Mouse (Mus musculus) midbrain, embryonic 13.5 days (tissue): ENCODE measurements around the gene Rpl26. TPM values are rescaled to one million over a fixed set of nuclear protein-coding genes. Genes with fewer than 3 reads are reported as not detected.

Experiments used
- ATAC-seq: fragments of 200-750 bp; cut with Nextera tagmentation; 2 replicates; pipeline ENCODE4 v1.8.0; 2017; ENCODE audit warnings: mild to moderate bottlenecking, moderate TSS enrichment, moderate library complexity
- H3K27ac ChIP-seq: fragments of 300-500 bp; sonication (generic); 2 replicates; pipeline ENCODE4 v1.5.1; 2015; ENCODE audit warnings: inconsistent platforms, mild to moderate bottlenecking, moderate library complexity
- H3K27me3 ChIP-seq: fragments of 300-500 bp; sonication (generic); 2 replicates; pipeline ENCODE4 v1.6.1; 2015; ENCODE audit warnings: mild to moderate bottlenecking, inconsistent platforms
- H3K36me3 ChIP-seq: fragments of 300-500 bp; sonication (generic); 2 replicates; pipeline ENCODE4 v1.6.1; 2015; ENCODE audit warnings: mild to moderate bottlenecking, inconsistent platforms
- H3K4me1 ChIP-seq: fragments of 300-500 bp; sonication (generic); replicated peaks from 2 replicates; pipeline ENCODE4 v1.6.1; 2015; ENCODE audit warnings: inconsistent platforms
- H3K4me2 ChIP-seq: fragments of 300-500 bp; sonication (generic); replicated peaks from 2 replicates; pipeline ENCODE4 v1.6.1; 2015; ENCODE audit warnings: moderate library complexity, mild to moderate bottlenecking, inconsistent platforms
- H3K4me3 ChIP-seq: fragments of 300-500 bp; sonication (generic); replicated peaks from 2 replicates; pipeline ENCODE4 v1.5.1; 2015; ENCODE audit warnings: mild to moderate bottlenecking, inconsistent platforms
- H3K9ac ChIP-seq: fragments of 300-500 bp; sonication (generic); replicated peaks from 2 replicates; pipeline ENCODE4 v1.6.1; 2015; ENCODE audit warnings: mild to moderate bottlenecking, inconsistent platforms
- H3K9me3 ChIP-seq: fragments of 300-500 bp; sonication (generic); 2 replicates; pipeline ENCODE4 v1.6.1; 2016; ENCODE audit warnings: mild to moderate bottlenecking, inconsistent platforms
- WGBS: fragments of 180-500 bp; shearing (Covaris S2); methylation state at CpG from one replicate; pipeline ENCODE4 v1.1.7; 2015; 5-methylcytosine and 5-hydroxymethylcytosine counted together
- polyA plus RNA-seq: library from polyadenylated mRNA; unstranded; fragments of >200 nt; fragmentation: Nextera tagmentation; extraction: Ambion mirVana; gene quantifications from 2 replicates; pipeline ENCODE4 v1.2.1, GENCODE M21; 2015

Rpl26 gene
- polyA plus RNA-seq, 1 experiment from 2014 or later: 718 TPM

- 84% methylated on average over 15 of the region's 15 CpGs for WGBS
- Histone ChIP-seq H3K4me1 (no peaks in the 10 kb centered on the region), H3K36me3 (no peaks in the 10 kb centered on the region), H3K27me3 (no peaks in the 10 kb centered on the region), H3K27ac (no peak overlapping the region), H3K4me2 (no peak overlapping the region), H3K9ac (peak overlapping the region; percentile 29), H3K4me3 (no peak overlapping the region), H3K9me3 (no peaks in the 10 kb centered on the region)
- no peak for ATAC-seq
These were observed 9.1 kb upstream of the Rpl26 start for GRCm38 (mm10) chr11:68892233-68892832.

- no peak for ATAC-seq
- Histone ChIP-seq H3K27ac (no peak overlapping the region), H3K36me3 (no peaks in the 10 kb centered on the region), H3K4me2 (no peak overlapping the region), H3K9me3 (no peaks in the 10 kb centered on the region), H3K4me1 (no peaks in the 10 kb centered on the region), H3K4me3 (no peak overlapping the region), H3K9ac (no peak overlapping the region), H3K27me3 (peaks cover 2% of the 10 kb centered on the region; the same call in 1 of the 2 replicates)
- WGBS: 71% methylated on average over 12 of the region's 12 CpGs
These were observed 7.4 kb upstream of the Rpl26 start for GRCm38 (mm10) chr11:68893911-68894464.

GRCm38 (mm10) chr11:68896247-68896646, 5.1 kb upstream of the Rpl26 start:
- Histone ChIP-seq H3K4me1 (no peaks in the 10 kb centered on the region), H3K4me3 (no peak overlapping the region), H3K27ac (no peak overlapping the region), H3K36me3 (no peaks in the 10 kb centered on the region), H3K9ac (no peak overlapping the region), H3K4me2 (no peak overlapping the region), H3K27me3 (peaks cover 10% of the 10 kb centered on the region; the same call in 1 of the 2 replicates), H3K9me3 (no peaks in the 10 kb centered on the region)
- 95% methylated on average over 5 of the region's 5 CpGs for WGBS
- ATAC-seq: no peak

GRCm38 (mm10) chr11:68897120-68897519, 4.3 kb upstream of the Rpl26 start:
- H3K4me1 ChIP-seq: no peaks in the 10 kb centered on the region
- no peaks in the 10 kb centered on the region for H3K36me3 ChIP-seq
- ATAC-seq: no peak
- H3K4me3 ChIP-seq: no peak overlapping the region
- 45% methylated on average over 4 of the region's 4 CpGs for WGBS
- peaks cover 10% of the 10 kb centered on the region; the same call in 1 of the 2 replicates for H3K27me3 ChIP-seq
- H3K27ac ChIP-seq: no peak overlapping the region
- no peaks in the 10 kb centered on the region for H3K9me3 ChIP-seq
- H3K9ac ChIP-seq: no peak overlapping the region
- no peak overlapping the region for H3K4me2 ChIP-seq

DNA sequence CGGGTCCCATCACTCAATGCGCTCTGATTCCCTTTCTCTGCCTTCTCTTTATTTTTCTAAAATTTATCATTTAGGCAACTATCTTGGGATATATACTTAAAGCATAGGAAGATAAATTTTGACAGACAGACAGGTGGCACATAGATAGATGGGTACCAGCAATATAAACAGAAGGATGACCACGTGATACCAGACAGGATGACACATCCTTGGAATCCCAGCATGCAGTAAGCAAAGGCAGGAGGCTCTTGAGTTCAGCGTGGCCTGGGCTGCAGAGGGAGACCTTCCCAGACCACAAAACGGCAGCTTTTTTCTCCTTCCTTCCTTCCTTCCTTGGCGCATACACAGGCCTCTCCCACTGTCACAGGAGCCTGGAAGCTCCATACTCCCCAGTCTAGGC, 3.5 kb upstream of the Rpl26 start:
- Histone ChIP-seq H3K4me2 (no peak overlapping the region), H3K4me3 (no peak overlapping the region), H3K4me1 (peaks cover 6% of the 10 kb centered on the region), H3K27me3 (peaks cover 10% of the 10 kb centered on the region; the same call in 1 of the 2 replicates), H3K27ac (no peak overlapping the region), H3K9ac (no peak overlapping the region), H3K36me3 (peaks cover 1% of the 10 kb centered on the region), H3K9me3 (no peaks in the 10 kb centered on the region)
- 73% methylated on average over 6 of the region's 6 CpGs for WGBS
- ATAC-seq: no peak

- Histone ChIP-seq H3K4me1 (peaks cover 8% of the 10 kb centered on the region), H3K9me3 (no peaks in the 10 kb centered on the region), H3K9ac (no peak overlapping the region), H3K27ac (no peak overlapping the region), H3K4me2 (no peak overlapping the region), H3K27me3 (peaks cover 10% of the 10 kb centered on the region; the same call in 1 of the 2 replicates), H3K36me3 (peaks cover 11% of the 10 kb centered on the region), H3K4me3 (no peak overlapping the region)
- 95% methylated on average over 6 of the region's 6 CpGs for WGBS
- no peak for ATAC-seq
These were observed 2.6 kb upstream of the Rpl26 start for GRCm38 (mm10) chr11:68898790-68899189.

DNA sequence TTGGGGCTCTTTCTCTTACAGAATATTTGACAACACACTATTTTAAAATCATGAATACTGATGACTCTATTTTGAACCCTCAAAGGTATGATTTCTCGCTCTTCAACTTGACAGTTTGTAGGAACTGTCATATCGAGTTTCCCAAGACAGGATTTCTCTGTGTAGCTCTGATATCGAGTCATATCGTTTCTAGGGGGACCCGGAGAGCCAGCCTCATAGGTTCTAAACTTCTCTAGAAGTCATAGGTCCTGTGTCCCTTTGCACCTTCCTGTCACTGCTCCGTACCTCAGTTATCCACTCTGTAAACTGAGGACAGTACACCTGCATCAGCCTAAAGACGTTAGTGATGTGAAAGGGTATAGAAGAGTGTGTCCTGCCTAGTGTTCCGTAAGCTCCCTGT, 1.6 kb upstream of the Rpl26 start:
- H3K4me1 ChIP-seq: peaks cover 8% of the 10 kb centered on the region
- no peak for ATAC-seq
- no peak overlapping the region for H3K27ac ChIP-seq
- H3K36me3 ChIP-seq: peaks cover 20% of the 10 kb centered on the region
- WGBS: 90% methylated on average over 8 of the region's 8 CpGs
- no peak overlapping the region for H3K4me2 ChIP-seq
- H3K9ac ChIP-seq: no peak overlapping the region
- H3K9me3 ChIP-seq: no peaks in the 10 kb centered on the region
- H3K27me3 ChIP-seq: peaks cover 10% of the 10 kb centered on the region; the same call in 1 of the 2 replicates
- no peak overlapping the region for H3K4me3 ChIP-seq

DNA sequence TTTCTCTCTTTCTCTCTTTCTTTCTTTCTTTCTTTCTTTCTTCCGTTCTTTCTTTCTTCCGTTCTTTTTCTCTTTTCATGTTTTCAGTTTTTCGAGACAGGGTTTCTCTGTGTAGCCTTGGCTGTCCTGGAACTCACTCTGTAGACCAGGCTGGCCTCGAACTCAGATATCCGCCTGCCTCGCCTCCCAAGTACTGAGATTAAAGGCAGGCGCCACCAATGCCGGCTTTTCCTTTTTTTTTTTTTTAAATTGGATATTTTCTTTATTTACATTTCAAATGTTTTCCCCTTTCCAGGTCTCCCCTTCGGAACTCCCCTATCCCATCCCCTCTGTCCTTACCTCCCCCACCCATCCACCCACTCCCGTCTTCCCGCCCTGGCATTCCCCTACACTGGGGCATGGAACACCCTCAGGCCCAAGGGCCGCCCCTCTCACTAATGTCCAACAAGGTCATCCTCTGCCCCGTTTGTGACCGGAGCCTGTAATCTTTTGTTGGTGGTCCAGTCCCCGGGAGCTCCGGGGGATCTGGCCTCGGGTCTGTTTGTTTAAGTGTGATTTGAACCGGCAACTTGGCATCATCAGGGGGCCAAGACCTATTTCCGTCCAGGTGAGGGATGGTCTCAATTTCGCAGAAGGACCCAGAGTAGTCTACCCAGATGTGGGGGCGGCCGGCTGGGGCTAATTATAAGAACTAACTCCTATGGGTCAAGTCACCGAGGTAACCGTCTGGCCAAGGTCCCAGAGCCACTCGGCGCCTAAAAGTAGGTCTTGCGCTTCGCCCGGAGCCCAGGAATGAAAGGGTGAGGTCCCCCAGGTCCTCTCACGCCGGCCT, 648 bp upstream of the Rpl26 start:
- peaks cover 29% of the 10 kb centered on the region for H3K36me3 ChIP-seq
- H3K4me2 ChIP-seq: peak overlapping the region; percentile 62
- H3K27ac ChIP-seq: no peak overlapping the region
- H3K9me3 ChIP-seq: no peaks in the 10 kb centered on the region
- 29% methylated on average over 31 of the region's 31 CpGs for WGBS
- H3K27me3 ChIP-seq: peaks cover 10% of the 10 kb centered on the region; the same call in 1 of the 2 replicates
- peak; percentile 34 for ATAC-seq
- 0 out of 2 replicates have a peak overlapping the region, but pooled peaks have one; percentile 25 for H3K9ac ChIP-seq
- peaks cover 8% of the 10 kb centered on the region for H3K4me1 ChIP-seq
- peak overlapping the region; percentile 97 for H3K4me3 ChIP-seq

DNA sequence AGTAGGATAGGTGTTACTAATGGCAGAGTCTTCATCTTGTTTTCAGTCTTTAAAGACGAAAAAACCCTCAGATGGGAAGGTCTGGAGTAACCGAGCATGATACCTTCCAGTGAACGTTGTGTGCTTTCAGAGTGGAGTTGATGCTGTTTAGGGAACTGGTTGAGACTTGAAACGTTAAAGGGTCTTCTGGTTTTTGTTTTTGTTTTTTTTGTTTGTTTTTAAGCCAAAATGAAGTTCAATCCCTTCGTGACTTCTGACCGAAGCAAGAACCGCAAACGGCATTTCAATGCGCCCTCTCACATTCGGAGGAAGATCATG, 623 bp downstream of the Rpl26 start:
- Histone ChIP-seq H3K27me3 (peaks cover 10% of the 10 kb centered on the region; the same call in 1 of the 2 replicates), H3K9ac (peak overlapping the region; percentile 99), H3K36me3 (peaks cover 41% of the 10 kb centered on the region), H3K27ac (peak overlapping the region; percentile 94), H3K9me3 (no peaks in the 10 kb centered on the region), H3K4me1 (peaks cover 8% of the 10 kb centered on the region), H3K4me2 (peak overlapping the region; percentile 82), H3K4me3 (peak overlapping the region; percentile 97)
- no peak for ATAC-seq
- WGBS: 2% methylated on average over 10 of the region's 10 CpGs

- peaks cover 10% of the 10 kb centered on the region; the same call in 1 of the 2 replicates for H3K27me3 ChIP-seq
- peaks cover 8% of the 10 kb centered on the region for H3K4me1 ChIP-seq
- peak overlapping the region; percentile 97 for H3K4me3 ChIP-seq
- ATAC-seq: no peak
- H3K9ac ChIP-seq: peak overlapping the region; percentile 99
- no peaks in the 10 kb centered on the region for H3K9me3 ChIP-seq
- H3K27ac ChIP-seq: no peak overlapping the region
- peaks cover 45% of the 10 kb centered on the region for H3K36me3 ChIP-seq
- 5% methylated on average over 11 of the region's 11 CpGs for WGBS
- peak overlapping the region; percentile 82 for H3K4me2 ChIP-seq
These were observed 984 bp downstream of the Rpl26 start for GRCm38 (mm10) chr11:68902367-68902766.

GRCm38 (mm10) chr11:68902823-68903222, 1.4 kb downstream of the Rpl26 start:
- no peak overlapping the region for H3K27ac ChIP-seq
- peaks cover 10% of the 10 kb centered on the region; the same call in 1 of the 2 replicates for H3K27me3 ChIP-seq
- H3K4me2 ChIP-seq: peak overlapping the region; percentile 82
- peak overlapping the region; percentile 99 for H3K9ac ChIP-seq
- H3K4me3 ChIP-seq: peak overlapping the region; percentile 97
- no peak for ATAC-seq
- H3K9me3 ChIP-seq: no peaks in the 10 kb centered on the region
- H3K36me3 ChIP-seq: peaks cover 47% of the 10 kb centered on the region
- H3K4me1 ChIP-seq: peaks cover 8% of the 10 kb centered on the region
- WGBS: 87% methylated on average over 5 of the region's 5 CpGs

DNA sequence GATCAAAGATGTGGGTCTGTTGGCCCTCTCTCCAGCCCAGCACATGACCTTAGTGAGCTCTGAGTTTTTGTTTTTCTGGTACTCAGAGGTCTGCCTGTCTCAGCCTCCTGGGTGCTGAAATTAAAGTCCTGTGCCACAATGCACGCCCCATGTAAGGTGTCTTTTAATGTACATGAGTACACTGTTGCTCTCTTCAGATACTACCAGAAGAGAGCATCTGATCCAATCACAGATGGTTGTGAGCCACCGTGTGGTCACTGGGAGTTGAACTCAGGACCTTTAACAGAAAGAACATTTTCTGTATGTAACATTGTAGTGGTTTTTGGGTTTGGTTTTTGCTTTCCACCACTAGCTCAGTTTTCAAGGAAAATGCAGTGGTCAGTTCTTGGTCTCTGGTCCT, 2.4 kb downstream of the Rpl26 start:
- H3K4me3 ChIP-seq: no peak overlapping the region
- 90% methylated on average over 2 of the region's 2 CpGs for WGBS
- H3K4me2 ChIP-seq: no peak overlapping the region
- H3K9me3 ChIP-seq: no peaks in the 10 kb centered on the region
- H3K4me1 ChIP-seq: peaks cover 8% of the 10 kb centered on the region
- no peak for ATAC-seq
- H3K9ac ChIP-seq: no peak overlapping the region
- H3K36me3 ChIP-seq: peaks cover 47% of the 10 kb centered on the region
- peaks cover 10% of the 10 kb centered on the region; the same call in 1 of the 2 replicates for H3K27me3 ChIP-seq
- no peak overlapping the region for H3K27ac ChIP-seq
